Mouse (Mus musculus) left cerebral cortex, adult 11 months (tissue): ENCODE measurements around the gene Gm49325.

Source experiments
- DNase-seq: peaks from one replicate; pipeline ENCODE4 v3.0.0; 2022; ENCODE audit warnings: low spot score

Gm49325 gene

GRCm38 (mm10) chr10:77589117-77589516 is 16.9 kb upstream of the Gm49325 start:
- no peak for DNase-seq

GRCm38 (mm10) chr10:77589749-77590148 is 16.2 kb upstream of the Gm49325 start:
- DNase-seq = no peak

GRCm38 (mm10) chr10:77590812-77591211 is 15.2 kb upstream of the Gm49325 start:
- no peak for DNase-seq

- peak; percentile 75 for DNase-seq
Observed at GRCm38 (mm10) chr10:77591546-77591945, 14.5 kb upstream of the Gm49325 start.

- DNase-seq = peak; percentile 56
Observed at GRCm38 (mm10) chr10:77596060-77596459, 9.9 kb upstream of the Gm49325 start.

GRCm38 (mm10) chr10:77603021-77603420 is 3.0 kb upstream of the Gm49325 start:
- DNase-seq = no peak

GRCm38 (mm10) chr10:77604111-77604510 is 1.9 kb upstream of the Gm49325 start:
- no peak for DNase-seq

- no peak for DNase-seq
Observed at GRCm38 (mm10) chr10:77604958-77605357, 1.0 kb upstream of the Gm49325 start.

- no peak for DNase-seq
Observed at GRCm38 (mm10) chr10:77605368-77605767, 629 bp upstream of the Gm49325 start.

GRCm38 (mm10) chr10:77606855-77607254 is 858 bp downstream of the Gm49325 start:
- DNase-seq = no peak

- DNase-seq = no peak
Observed at GRCm38 (mm10) chr10:77607441-77607840, 1.4 kb downstream of the Gm49325 start.

- DNase-seq = no peak
Observed at GRCm38 (mm10) chr10:77608589-77608988, 2.6 kb downstream of the Gm49325 start.

- DNase-seq = no peak
Observed at GRCm38 (mm10) chr10:77610221-77610961, 4.4 kb downstream of the Gm49325 start.

GRCm38 (mm10) chr10:77613409-77613808 is 7.4 kb downstream of the Gm49325 start:
- no peak for DNase-seq

GRCm38 (mm10) chr10:77615647-77616046 is 9.7 kb downstream of the Gm49325 start:
- no peak for DNase-seq

GRCm38 (mm10) chr10:77616166-77616565 is 10.2 kb downstream of the Gm49325 start:
- no peak for DNase-seq

GRCm38 (mm10) chr10:77616926-77617325 is 10.9 kb downstream of the Gm49325 start:
- DNase-seq = no peak

GRCm38 (mm10) chr10:77621546-77621945 is 15.5 kb downstream of the Gm49325 start:
- no peak for DNase-seq

GRCm38 (mm10) chr10:77622055-77622988 is 16.3 kb downstream of the Gm49325 start, which contains the start of gene Ube2g2:
TSS of gene Ube2g2 (plus strand) at chr10:77622275.
- peak; percentile 84 for DNase-seq

- DNase-seq = no peak
Observed at GRCm38 (mm10) chr10:77623069-77623492, 17.1 kb downstream of the Gm49325 start.

GRCm38 (mm10) chr10:77623639-77624400 is 17.8 kb downstream of the Gm49325 start:
- no peak for DNase-seq

- no peak for DNase-seq
Observed at GRCm38 (mm10) chr10:77624570-77624995, 18.6 kb downstream of the Gm49325 start.
